Mouse (Mus musculus) hindbrain, embryonic 10.5 days (tissue): ENCODE measurements at regions not wholly inside any gene's neighbourhood (a gene's known extent, or its start where the extent isn't known, plus 50 kb on each side); places are given as distances from the start of the nearest gene placed in this dataset.

Experiments used
- DNase-seq: peaks from one replicate; pipeline ENCODE4 v3.0.0-alpha.2; 2017; ENCODE audit warnings: low spot score
- H3K27ac ChIP-seq: fragments of 300-500 bp; sonication (generic); 2 replicates; pipeline ENCODE4 v1.5.1; 2016; ENCODE audit warnings: mild to moderate bottlenecking, moderate library complexity
- H3K27me3 ChIP-seq: fragments of 300-500 bp; sonication (generic); 2 replicates; pipeline ENCODE4 v1.6.1; 2016; ENCODE audit warnings: mild to moderate bottlenecking; ENCODE audit not compliant: poor library complexity, insufficient read depth, severe bottlenecking
- H3K36me3 ChIP-seq: fragments of 300-500 bp; sonication (generic); 2 replicates; pipeline ENCODE4 v1.6.1; 2016; ENCODE audit warnings: mild to moderate bottlenecking, moderate library complexity
- H3K4me1 ChIP-seq: fragments of 300-500 bp; sonication (generic); replicated peaks from 2 replicates; pipeline ENCODE4 v1.6.1; 2016; ENCODE audit warnings: mild to moderate bottlenecking
- H3K4me3 ChIP-seq: fragments of 300-500 bp; sonication (generic); 2 replicates; pipeline ENCODE4 v1.5.1; 2016; ENCODE audit warnings: mild to moderate bottlenecking, moderate library complexity
- H3K9me3 ChIP-seq: fragments of 300-500 bp; sonication (generic); 2 replicates; pipeline ENCODE4 v1.6.1; 2016; ENCODE audit warnings: mild to moderate bottlenecking, moderate library complexity
- WGBS: fragments of 180-500 bp; shearing (Covaris S2); methylation state at CpG from one replicate; pipeline ENCODE4 v1.1.7; 2016; 5-methylcytosine and 5-hydroxymethylcytosine counted together

GRCm38 (mm10) chr2:64706646-64707177, 318.1 kb downstream of the Grb14 start:
- Histone ChIP-seq H3K4me3 (no peak overlapping the region), H3K9me3 (no peaks in the 10 kb centered on the region), H3K4me1 (no peaks in the 10 kb centered on the region), H3K27ac (no peak overlapping the region), H3K36me3 (no peaks in the 10 kb centered on the region), H3K27me3 (no peaks in the 10 kb centered on the region)
- no peak for DNase-seq
- 91% methylated on average over 1 of the region's 1 CpGs for WGBS

- DNase-seq = no peak
- H3K36me3 ChIP-seq = no peaks in the 10 kb centered on the region
- H3K27ac ChIP-seq = no peak overlapping the region
- H3K4me1 ChIP-seq = no peaks in the 10 kb centered on the region
- no peak overlapping the region for H3K4me3 ChIP-seq
- no peaks in the 10 kb centered on the region for H3K27me3 ChIP-seq
- 60% methylated on average over 1 of the region's 1 CpGs for WGBS
- H3K9me3 ChIP-seq = no peaks in the 10 kb centered on the region
Measured at GRCm38 (mm10) chr2:64695974-64696373, 328.8 kb downstream of the Grb14 start.

GRCm38 (mm10) chr2:64691444-64691843, 333.3 kb downstream of the Grb14 start:
- no peaks in the 10 kb centered on the region for H3K4me1 ChIP-seq
- H3K27ac ChIP-seq = no peak overlapping the region
- H3K27me3 ChIP-seq = no peaks in the 10 kb centered on the region
- WGBS = 83% methylated on average over 1 of the region's 1 CpGs
- no peak for DNase-seq
- H3K36me3 ChIP-seq = no peaks in the 10 kb centered on the region
- no peaks in the 10 kb centered on the region for H3K9me3 ChIP-seq
- no peak overlapping the region for H3K4me3 ChIP-seq

GRCm38 (mm10) chr2:64690996-64691395, 333.8 kb downstream of the Grb14 start:
- WGBS = 94% methylated on average over 3 of the region's 3 CpGs
- Histone ChIP-seq H3K9me3 (no peaks in the 10 kb centered on the region), H3K4me1 (no peaks in the 10 kb centered on the region), H3K27me3 (no peaks in the 10 kb centered on the region), H3K4me3 (no peak overlapping the region), H3K27ac (no peak overlapping the region), H3K36me3 (no peaks in the 10 kb centered on the region)
- DNase-seq = no peak

- DNase-seq = no peak
- Histone ChIP-seq H3K4me1 (no peaks in the 10 kb centered on the region), H3K9me3 (no peaks in the 10 kb centered on the region), H3K27me3 (no peaks in the 10 kb centered on the region), H3K4me3 (no peak overlapping the region), H3K27ac (no peak overlapping the region), H3K36me3 (no peaks in the 10 kb centered on the region)
- WGBS = 90% methylated on average over 8 of the region's 8 CpGs
Measured at GRCm38 (mm10) chr2:64686781-64687180, 338.0 kb downstream of the Grb14 start.

- no peak overlapping the region for H3K4me3 ChIP-seq
- no peaks in the 10 kb centered on the region for H3K9me3 ChIP-seq
- H3K27ac ChIP-seq = no peak overlapping the region
- no peak for DNase-seq
- 87% methylated on average over 1 of the region's 1 CpGs for WGBS
- H3K36me3 ChIP-seq = no peaks in the 10 kb centered on the region
- H3K27me3 ChIP-seq = no peaks in the 10 kb centered on the region
- no peaks in the 10 kb centered on the region for H3K4me1 ChIP-seq
Measured at GRCm38 (mm10) chr2:64649614-64650013, 375.2 kb downstream of the Grb14 start.

- H3K4me1 ChIP-seq = no peaks in the 10 kb centered on the region
- H3K9me3 ChIP-seq = no peaks in the 10 kb centered on the region
- DNase-seq = no peak
- no peak overlapping the region for H3K4me3 ChIP-seq
- no peaks in the 10 kb centered on the region for H3K36me3 ChIP-seq
- WGBS = 85% methylated on average over 2 of the region's 2 CpGs
- no peaks in the 10 kb centered on the region for H3K27me3 ChIP-seq
- H3K27ac ChIP-seq = no peak overlapping the region
Measured at GRCm38 (mm10) chr2:64616931-64617330, 407.9 kb downstream of the Grb14 start.

- Histone ChIP-seq H3K9me3 (no peaks in the 10 kb centered on the region), H3K27ac (no peak overlapping the region), H3K27me3 (no peaks in the 10 kb centered on the region), H3K4me1 (no peaks in the 10 kb centered on the region), H3K36me3 (no peaks in the 10 kb centered on the region), H3K4me3 (no peak overlapping the region)
- 87% methylated on average over 1 of the region's 1 CpGs for WGBS
- DNase-seq = no peak
Measured at GRCm38 (mm10) chr2:64606864-64607263, 417.9 kb downstream of the Grb14 start.

- H3K9me3 ChIP-seq = no peaks in the 10 kb centered on the region
- no peak overlapping the region for H3K27ac ChIP-seq
- 74% methylated on average over 3 of the region's 3 CpGs for WGBS
Measured at GRCm38 (mm10) chr2:64582258-64582657, 442.5 kb downstream of the Grb14 start.

GRCm38 (mm10) chr2:64536032-64536431, 438.2 kb upstream of the Fign start:
- WGBS = 92% methylated on average over 5 of the region's 5 CpGs
- Histone ChIP-seq H3K9me3 (no peaks in the 10 kb centered on the region), H3K4me3 (no peak overlapping the region), H3K4me1 (no peaks in the 10 kb centered on the region), H3K27ac (no peak overlapping the region), H3K36me3 (no peaks in the 10 kb centered on the region), H3K27me3 (no peaks in the 10 kb centered on the region)
- DNase-seq = no peak

More at GRCm38 (mm10) chr2:64582258-64582657, 442.5 kb downstream of the Grb14 start:
- no peaks in the 10 kb centered on the region for H3K4me1 ChIP-seq
- no peaks in the 10 kb centered on the region for H3K36me3 ChIP-seq
- DNase-seq = no peak
- no peak overlapping the region for H3K4me3 ChIP-seq
- H3K27me3 ChIP-seq = no peaks in the 10 kb centered on the region

- no peak for DNase-seq
- no peaks in the 10 kb centered on the region for H3K9me3 ChIP-seq
- WGBS = 63% methylated on average over 5 of the region's 5 CpGs
- H3K4me3 ChIP-seq = no peak overlapping the region
- no peaks in the 10 kb centered on the region for H3K4me1 ChIP-seq
- no peak overlapping the region for H3K27ac ChIP-seq
- H3K27me3 ChIP-seq = no peaks in the 10 kb centered on the region
- H3K36me3 ChIP-seq = no peaks in the 10 kb centered on the region
Measured at GRCm38 (mm10) chr2:64535351-64535851, 437.6 kb upstream of the Fign start.

GRCm38 (mm10) chr2:64534869-64535268, 437.0 kb upstream of the Fign start:
- no peaks in the 10 kb centered on the region for H3K36me3 ChIP-seq
- 92% methylated on average over 13 of the region's 13 CpGs for WGBS
- no peaks in the 10 kb centered on the region for H3K9me3 ChIP-seq
- H3K4me1 ChIP-seq = no peaks in the 10 kb centered on the region
- no peak overlapping the region for H3K27ac ChIP-seq
- H3K27me3 ChIP-seq = no peaks in the 10 kb centered on the region
- DNase-seq = no peak
- no peak overlapping the region for H3K4me3 ChIP-seq

- no peak for DNase-seq
- no peaks in the 10 kb centered on the region for H3K9me3 ChIP-seq
- WGBS = 73% methylated on average over 2 of the region's 2 CpGs
Measured at GRCm38 (mm10) chr2:64534344-64534743, 436.5 kb upstream of the Fign start.

GRCm38 (mm10) chr2:64522722-64523121, 424.9 kb upstream of the Fign start:
- H3K27ac ChIP-seq = no peak overlapping the region
- no peak overlapping the region for H3K4me3 ChIP-seq
- DNase-seq = no peak
- no peaks in the 10 kb centered on the region for H3K9me3 ChIP-seq
- 74% methylated on average over 3 of the region's 3 CpGs for WGBS
- no peaks in the 10 kb centered on the region for H3K36me3 ChIP-seq
- no peaks in the 10 kb centered on the region for H3K4me1 ChIP-seq
- no peaks in the 10 kb centered on the region for H3K27me3 ChIP-seq

More at GRCm38 (mm10) chr2:64534344-64534743, 436.5 kb upstream of the Fign start:
- Histone ChIP-seq H3K27me3 (no peaks in the 10 kb centered on the region), H3K4me1 (no peaks in the 10 kb centered on the region), H3K4me3 (no peak overlapping the region), H3K36me3 (no peaks in the 10 kb centered on the region), H3K27ac (no peak overlapping the region)
